Mouse (Mus musculus) kidney, postnatal 0 days (tissue): ENCODE data around the gene Gatb. TPM values are rescaled to one million over a fixed set of nuclear protein-coding genes. Genes with fewer than 3 reads are reported as not detected.

Source experiments
- ATAC-seq: fragments of 200-750 bp; cut with Nextera tagmentation; replicated peaks from 2 replicates; pipeline ENCODE4 v1.8.0; 2017; ENCODE audit warnings: low read depth, moderate number of reproducible peaks, moderate TSS enrichment, moderate library complexity; ENCODE audit not compliant: low FRiP score
- DNase-seq: peaks from one replicate; pipeline ENCODE4 v3.0.0-alpha.2; 2016; ENCODE audit warnings: low spot score
- H3K27ac ChIP-seq: fragments of 300-500 bp; sonication (generic); 2 replicates; pipeline ENCODE4 v1.5.1; 2014; ENCODE audit warnings: mild to moderate bottlenecking
- H3K27me3 ChIP-seq: fragments of 300-500 bp; sonication (generic); 2 replicates; pipeline ENCODE4 v1.6.1; 2014; ENCODE audit warnings: low read length, mixed read lengths; ENCODE audit not compliant: insufficient read depth
- H3K36me3 ChIP-seq: fragments of 300-500 bp; sonication (generic); 2 replicates; pipeline ENCODE4 v1.6.1; 2014; ENCODE audit warnings: low read length, mixed read lengths; ENCODE audit not compliant: insufficient read depth
- H3K4me1 ChIP-seq: fragments of 300-500 bp; sonication (generic); replicated peaks from 2 replicates; pipeline ENCODE4 v1.6.1; 2014; ENCODE audit warnings: antibody characterized with exemption, low read length, mixed read lengths; ENCODE audit not compliant: insufficient read depth
- H3K4me2 ChIP-seq: fragments of 300-500 bp; sonication (generic); 2 replicates; pipeline ENCODE4 v1.6.1; 2014; ENCODE audit warnings: mild to moderate bottlenecking, low read length, moderate library complexity, mixed read lengths
- H3K4me3 ChIP-seq: fragments of 300-500 bp; sonication (generic); replicated peaks from 2 replicates; pipeline ENCODE4 v1.5.1; 2014; ENCODE audit warnings: low read depth, low read length
- H3K9ac ChIP-seq: fragments of 300-500 bp; sonication (generic); 2 replicates; pipeline ENCODE4 v1.6.1; 2014; ENCODE audit warnings: low read depth, low read length
- H3K9me3 ChIP-seq: fragments of 300-500 bp; sonication (generic); replicated peaks from 2 replicates; pipeline ENCODE4 v1.6.1; 2016; ENCODE audit warnings: low read length, inconsistent platforms, mixed read lengths
- CTCF ChIP-seq: IDR thresholded peaks from 2 replicates; pipeline ENCODE4 v1.5.1; 2016; ENCODE audit warnings: antibody characterized with exemption, low read depth, mild to moderate bottlenecking, moderate library complexity
- whole genome bisulfite sequencing: fragments of 180-500 bp; shearing (Covaris S2); extraction: QIAGEN DNeasy Blood & Tissue Kit; methylation state at CpG from one replicate; pipeline ENCODE4 v1.1.7; 2014; 5-methylcytosine and 5-hydroxymethylcytosine counted together
- polyA plus RNA-seq: library from polyadenylated mRNA; unstranded; fragments of >200 nt; fragmentation: Nextera tagmentation; extraction: Ambion mirVana; gene quantifications from 2 replicates; pipeline ENCODE4 v1.2.1, GENCODE M21; 2015

Gatb gene
- polyA plus RNA-seq, 1 experiment from 2014 or later, result 19.7 TPM

- Histone ChIP-seq H3K4me1 (no peaks in the 10 kb centered on the region), H3K4me2 (no peak overlapping the region), H3K27me3 (no peaks in the 10 kb centered on the region), H3K4me3 (no peak overlapping the region), H3K9me3 (no peaks in the 10 kb centered on the region), H3K9ac (no peak overlapping the region), H3K36me3 (no peaks in the 10 kb centered on the region), H3K27ac (no peak overlapping the region)
- 66% methylated on average over 7 of the region's 7 CpGs for WGBS
- no peak for TF ChIP-seq CTCF
- ATAC-seq (no peak), DNase-seq (no peak)
These were observed 71.6 kb downstream of the Gatb start for GRCm38 (mm10) chr3:85645517-85646004.

- ATAC-seq, result no peak
- 91% methylated on average over 4 of the region's 4 CpGs for WGBS
- TF ChIP-seq CTCF, result no peak
These were observed 75.3 kb downstream of the Gatb start for GRCm38 (mm10) chr3:85649176-85649575.

GRCm38 (mm10) chr3:85652727-85653665, 79.1 kb downstream of the Gatb start:
- WGBS, result 83% methylated on average over 4 of the region's 4 CpGs
- no peak for ATAC-seq

More at GRCm38 (mm10) chr3:85649176-85649575, 75.3 kb downstream of the Gatb start:
- Histone ChIP-seq H3K27ac (no peak overlapping the region), H3K36me3 (no peaks in the 10 kb centered on the region), H3K27me3 (no peaks in the 10 kb centered on the region), H3K4me3 (no peak overlapping the region), H3K4me1 (no peaks in the 10 kb centered on the region), H3K9me3 (no peaks in the 10 kb centered on the region), H3K4me2 (no peak overlapping the region), H3K9ac (no peak overlapping the region)
- DNase-seq, result no peak

GRCm38 (mm10) chr3:85655538-85655937, 81.6 kb downstream of the Gatb start:
- Histone ChIP-seq H3K27me3 (no peaks in the 10 kb centered on the region), H3K9ac (no peak overlapping the region)
- WGBS, result 89% methylated on average over 3 of the region's 3 CpGs

More at GRCm38 (mm10) chr3:85652727-85653665, 79.1 kb downstream of the Gatb start:
- H3K27me3 ChIP-seq, result no peaks in the 10 kb centered on the region
- no peak overlapping the region for H3K27ac ChIP-seq
- H3K4me1 ChIP-seq, result no peaks in the 10 kb centered on the region
- TF ChIP-seq CTCF, result no peak
- no peak overlapping the region for H3K9ac ChIP-seq
- DNase-seq, result no peak
- no peak overlapping the region for H3K4me3 ChIP-seq
- H3K4me2 ChIP-seq, result no peak overlapping the region
- no peaks in the 10 kb centered on the region for H3K36me3 ChIP-seq
- no peaks in the 10 kb centered on the region for H3K9me3 ChIP-seq

GRCm38 (mm10) chr3:85659681-85660080, 85.8 kb downstream of the Gatb start:
- ATAC-seq (no peak), DNase-seq (no peak)
- H3K4me2 ChIP-seq, result no peak overlapping the region
- WGBS, result 85% methylated on average over 7 of the region's 7 CpGs
- H3K9me3 ChIP-seq, result no peaks in the 10 kb centered on the region
- H3K27me3 ChIP-seq, result no peaks in the 10 kb centered on the region
- 0 out of 2 replicates have a peak, but pooled peaks cover 3% of the 10 kb centered on the region for H3K4me1 ChIP-seq
- H3K9ac ChIP-seq, result no peak overlapping the region
- TF ChIP-seq CTCF, result no peak
- H3K36me3 ChIP-seq, result no peaks in the 10 kb centered on the region
- no peak overlapping the region for H3K4me3 ChIP-seq
- H3K27ac ChIP-seq, result no peak overlapping the region

More at GRCm38 (mm10) chr3:85655538-85655937, 81.6 kb downstream of the Gatb start:
- no peak for TF ChIP-seq CTCF
- DNase-seq (no peak), ATAC-seq (no peak)
- Histone ChIP-seq H3K27ac (no peak overlapping the region), H3K4me1 (no peaks in the 10 kb centered on the region), H3K36me3 (no peaks in the 10 kb centered on the region), H3K4me3 (no peak overlapping the region), H3K4me2 (no peak overlapping the region), H3K9me3 (no peaks in the 10 kb centered on the region)

- DNase-seq (no peak), ATAC-seq (no peak)
- 60% methylated on average over 10 of the region's 10 CpGs for WGBS
- 0 out of 2 replicates have a peak, but pooled peaks cover 5% of the 10 kb centered on the region for H3K4me1 ChIP-seq
- H3K27me3 ChIP-seq, result no peaks in the 10 kb centered on the region
- no peak overlapping the region for H3K27ac ChIP-seq
- H3K4me3 ChIP-seq, result no peak overlapping the region
- H3K36me3 ChIP-seq, result no peaks in the 10 kb centered on the region
- no peak overlapping the region for H3K9ac ChIP-seq
- TF ChIP-seq CTCF, result no peak
- H3K9me3 ChIP-seq, result no peaks in the 10 kb centered on the region
- H3K4me2 ChIP-seq, result no peak overlapping the region
These were observed 88.3 kb downstream of the Gatb start for GRCm38 (mm10) chr3:85661926-85662813.
